Mouse (Mus musculus) spleen, adult 12 weeks (tissue): ENCODE results near the gene Pkd1l3.

ENCODE experiments used
- DNase-seq: peaks from one replicate; pipeline ENCODE4 v3.0.0; 2022; ENCODE audit warnings: low spot score

Pkd1l3 gene

GRCm38 (mm10) chr8:109632498-109632897 is 18.2 kb downstream of the Pkd1l3 start:
- DNase-seq, result no peak

GRCm38 (mm10) chr8:109635146-109635545 is 20.8 kb downstream of the Pkd1l3 start:
- DNase-seq, result no peak

- no peak for DNase-seq
These were observed 24.5 kb downstream of the Pkd1l3 start for GRCm38 (mm10) chr8:109638851-109639250.

GRCm38 (mm10) chr8:109640410-109640809 is 26.1 kb downstream of the Pkd1l3 start:
- no peak for DNase-seq

- DNase-seq, result no peak
These were observed 26.9 kb downstream of the Pkd1l3 start for GRCm38 (mm10) chr8:109641236-109641635.

- no peak for DNase-seq
These were observed 33.0 kb downstream of the Pkd1l3 start for GRCm38 (mm10) chr8:109647331-109647730.

- no peak for DNase-seq
These were observed 34.2 kb downstream of the Pkd1l3 start for GRCm38 (mm10) chr8:109648469-109648868.

- no peak for DNase-seq
These were observed 36.5 kb downstream of the Pkd1l3 start for GRCm38 (mm10) chr8:109650801-109651200.

GRCm38 (mm10) chr8:109656860-109657259 is 42.5 kb downstream of the Pkd1l3 start:
- no peak for DNase-seq

GRCm38 (mm10) chr8:109662328-109662727 is 48.0 kb downstream of the Pkd1l3 start:
- DNase-seq, result no peak

- DNase-seq, result no peak
These were observed 52.3 kb downstream of the Pkd1l3 start for GRCm38 (mm10) chr8:109666616-109667015.

GRCm38 (mm10) chr8:109672656-109673055 is 58.3 kb downstream of the Pkd1l3 start:
- DNase-seq, result no peak

GRCm38 (mm10) chr8:109673596-109673995 is 59.3 kb downstream of the Pkd1l3 start:
- DNase-seq, result no peak

- no peak for DNase-seq
These were observed 61.8 kb downstream of the Pkd1l3 start for GRCm38 (mm10) chr8:109675896-109676643.

- DNase-seq, result no peak
These were observed 67.2 kb downstream of the Pkd1l3 start for GRCm38 (mm10) chr8:109681535-109681934.

GRCm38 (mm10) chr8:109682120-109682519 is 67.8 kb downstream of the Pkd1l3 start:
- no peak for DNase-seq

GRCm38 (mm10) chr8:109687248-109687647 is 72.9 kb downstream of the Pkd1l3 start:
- DNase-seq, result no peak

GRCm38 (mm10) chr8:109691769-109692168 is 77.5 kb downstream of the Pkd1l3 start:
- DNase-seq, result peak; percentile 17

- no peak for DNase-seq
These were observed 78.3 kb downstream of the Pkd1l3 start for GRCm38 (mm10) chr8:109692443-109693145.

GRCm38 (mm10) chr8:109693146-109693900 is 79.0 kb downstream of the Pkd1l3 start, which contains the start of gene Ist1:
Gene Ist1 (minus strand): TSS chr8:109693260.
- DNase-seq, result peak; percentile 99

GRCm38 (mm10) chr8:109694154-109694553 is 79.8 kb downstream of the Pkd1l3 start:
- no peak for DNase-seq

- DNase-seq, result no peak
These were observed 83.4 kb downstream of the Pkd1l3 start for GRCm38 (mm10) chr8:109697754-109698153.

- no peak for DNase-seq
These were observed 84.2 kb downstream of the Pkd1l3 start for GRCm38 (mm10) chr8:109698477-109698876.
